Mouse (Mus musculus) stomach, postnatal 0 days (tissue): ENCODE measurements at regions not wholly inside any gene's neighbourhood (a gene's known extent, or its start where the extent isn't known, plus 50 kb on each side); places are given as distances from the start of the nearest gene placed in this dataset.

Experiments used
- CTCF ChIP-seq: IDR thresholded peaks from 2 replicates; pipeline ENCODE4 v1.5.1; 2016; ENCODE audit warnings: antibody characterized with exemption, low read depth, mild to moderate bottlenecking, moderate library complexity
- EP300 ChIP-seq: optimal IDR thresholded peaks from 2 replicates; pipeline ENCODE3; 2016; ENCODE audit warnings: antibody characterized with exemption

DNA sequence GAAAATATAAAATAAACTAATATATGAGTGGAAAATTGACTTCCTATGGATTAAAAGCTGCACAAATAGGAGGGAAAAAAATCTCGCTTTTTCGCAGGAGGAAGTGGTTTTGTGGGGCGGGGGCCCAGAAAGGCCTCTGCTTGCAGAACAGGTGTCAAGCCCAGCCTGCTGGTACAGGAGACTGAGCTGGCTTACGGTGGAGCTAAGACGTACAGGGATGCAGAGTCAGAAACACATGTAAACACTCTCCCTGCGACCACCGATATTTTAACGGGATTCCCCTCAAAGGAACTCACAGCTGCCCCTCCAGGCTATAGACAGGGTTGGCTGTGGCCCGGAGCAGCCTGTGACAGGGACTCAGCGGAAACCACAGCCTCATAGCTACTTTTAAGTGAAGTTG, 87.1 kb upstream of the Nkx1-1 start:
- TF ChIP-seq EP300, result no peak
- no peak for TF ChIP-seq CTCF
